8 mouse cellular contexts compared by ENCODE assay signal in genomic region chr11:117072128-117072527, GRCm38 (mm10). TPM values are rescaled to one million over a fixed set of nuclear protein-coding genes. Genes with fewer than 3 reads are reported as not detected.
DNase-seq lines count a peak whose midpoint lies in the region; ATAC-seq and TF ChIP-seq lines count a peak whose summit lies in the region.

No protein-coding gene starts in this region.

- no peak overlapping the region for H3K4me3 ChIP-seq in ES-E14 (ENCODE audit: insufficient read depth in 1 of 2, low read depth in 1 of 2, low read length in 2 of 2, poor library complexity in 1 of 2, severe bottlenecking in 1 of 2)
- H3K4me3 ChIP-seq in embryonic fibroblast, embryonic 13.5 days (ENCODE audit: insufficient read depth, low read length) = no peak overlapping the region
- H3K4me3 ChIP-seq in heart, embryonic 16.5 days (ENCODE audit: low read length) = no peak overlapping the region
- no peak overlapping the region for H3K4me3 ChIP-seq in lung, embryonic 14.5 days (ENCODE audit: low read depth, low read length)

- in situ Hi-C loops in ES-E14 (cut with MboI; ENCODE audit: low sequenced_read_pairs in 2 of 2, unreplicated experiment in 2 of 2) = loop anchor here in 1 of 2 experiments (10.0 kb wide), 1 partner anchor 103 kb away; no protein-coding TSS in a partner anchor

- H3K27me3 ChIP-seq in heart, embryonic 16.5 days (ENCODE audit: control insufficient read depth, insufficient read depth, low read length) = peaks cover 3% of the 10 kb centered on the region; the same call in 1 of the 2 replicates
- no peaks in the 10 kb centered on the region for H3K27me3 ChIP-seq in lung, embryonic 14.5 days (ENCODE audit: insufficient read depth, low read length)

- peak; percentile 87 for DNase-seq in ES-E14 (ENCODE audit: low read depth, low spot score)
- DNase-seq in brain, adult 2 months (ENCODE audit: low read depth, low spot score) = peak; percentile 78
- DNase-seq in kidney, postnatal 36 days = peak; percentile 78 to 93
- DNase-seq in lung, embryonic 14.5 days = peak; percentile 94
- peak; percentile 64 for DNase-seq in retina, postnatal 7 days (ENCODE audit: low read depth, low spot score)
- peak; percentile 76 for DNase-seq in urinary bladder, adult 2 months (ENCODE audit: low spot score)

- H3K9me3 ChIP-seq in ES-E14 (ENCODE audit: control insufficient read depth, insufficient read depth, low read depth, low read length) = no peaks in the 10 kb centered on the region
- H3K9me3 ChIP-seq in heart, embryonic 16.5 days (replicated peaks; ENCODE audit: control insufficient read depth, low read length) = no peaks in the 10 kb centered on the region
- no peaks in the 10 kb centered on the region for H3K9me3 ChIP-seq in lung, embryonic 14.5 days (ENCODE audit: low read depth, low read length)

- under 1% methylated on average over 13 of the region's 13 CpGs for WGBS in heart, embryonic 16.5 days
- WGBS in lung, embryonic 14.5 days = 2% methylated on average over 13 of the region's 13 CpGs

- no peak for TF ChIP-seq POLR2A in embryonic fibroblast, embryonic 13.5 days (IDR thresholded peaks at IDR 0.05; ENCODE audit: low read depth, low read length)

- H3K27ac ChIP-seq in ES-E14 (ENCODE audit: insufficient read depth, low read depth, low read length, poor library complexity, severe bottlenecking) = no peak overlapping the region
- no peak overlapping the region for H3K27ac ChIP-seq in embryonic fibroblast, embryonic 13.5 days (ENCODE audit: insufficient read depth, low read length)
- H3K27ac ChIP-seq in heart, embryonic 16.5 days (ENCODE audit: low read length) = no peak overlapping the region
- no peak overlapping the region for H3K27ac ChIP-seq in lung, embryonic 14.5 days (ENCODE audit: low read depth)

- ATAC-seq in heart, embryonic 16.5 days (replicated peaks; ENCODE audit: extremely low read depth, insufficient read depth, low FRiP score) = peak; percentile 56; the same call in 1 of the 2 replicates
- ATAC-seq in lung, embryonic 14.5 days (ENCODE audit: insufficient read depth) = peak; percentile 12; the same call in 1 of the 2 replicates

- TF ChIP-seq CTCF in embryonic fibroblast, embryonic 13.5 days (IDR thresholded peaks at IDR 0.05; ENCODE audit: borderline replicate concordance, insufficient read depth, low read length) = peak; percentile 90
- peak; percentile 99 for TF ChIP-seq CTCF in lung, embryonic 14.5 days (IDR thresholded peaks at IDR 0.05; ENCODE audit: low read depth)

- H3K4me2 ChIP-seq in heart, embryonic 16.5 days (ENCODE audit: low read depth, low read length) = 0 out of 2 replicates have a peak overlapping the region, but pooled peaks have one; percentile 15
- peak overlapping the region; percentile 40 for H3K4me2 ChIP-seq in lung, embryonic 14.5 days

- H3K4me1 ChIP-seq in ES-E14 (ENCODE audit: control insufficient read depth in 2 of 2, insufficient read depth in 2 of 2, low read length in 2 of 2, poor library complexity in 1 of 2) = peaks cover 2 to 3% of the 10 kb centered on the region in 2 experiments; a peak in 1 of 4 replicates
- H3K4me1 ChIP-seq in embryonic fibroblast, embryonic 13.5 days (ENCODE audit: control insufficient read depth, insufficient read depth, low read length) = no peaks in the 10 kb centered on the region
- peaks cover 5% of the 10 kb centered on the region for H3K4me1 ChIP-seq in heart, embryonic 16.5 days (ENCODE audit: control insufficient read depth, insufficient read depth, low read length)
- H3K4me1 ChIP-seq in lung, embryonic 14.5 days (ENCODE audit: insufficient read depth) = peaks cover 4% of the 10 kb centered on the region; the same call in 1 of the 2 replicates

- H3K9ac ChIP-seq in ES-E14 (ENCODE audit: insufficient read depth, low read depth, low read length, poor library complexity, severe bottlenecking) = peak overlapping the region; percentile 72; the same call in 1 of the 2 replicates
- H3K9ac ChIP-seq in heart, embryonic 16.5 days (ENCODE audit: low read length) = no peak overlapping the region
- H3K9ac ChIP-seq in lung, embryonic 14.5 days = peak overlapping the region; percentile 22; the same call in 1 of the 2 replicates

- no peaks in the 10 kb centered on the region for H3K36me3 ChIP-seq in ES-E14 (ENCODE audit: control insufficient read depth, insufficient read depth, low read length, poor library complexity, severe bottlenecking)
- H3K36me3 ChIP-seq in heart, embryonic 16.5 days (ENCODE audit: control insufficient read depth, insufficient read depth) = no peaks in the 10 kb centered on the region
- no peaks in the 10 kb centered on the region for H3K36me3 ChIP-seq in lung, embryonic 14.5 days (ENCODE audit: insufficient read depth)

TF ChIP-seq in ES-E14, 5 proteins besides CTCF, POLR2A, EP300 and RAD21:
- no peak for TF ChIP-seq CHD2 (IDR thresholded peaks at IDR 0.05; ENCODE audit: low read depth, low read length)
- peak; percentile 81 for TF ChIP-seq ZC3H11A (IDR thresholded peaks at IDR 0.05; ENCODE audit: borderline replicate concordance, low read depth, low read length)
- TF ChIP-seq MAFK (IDR thresholded peaks at IDR 0.05; ENCODE audit: insufficient read depth, low read depth, low read length) = no peak

RNA-seq across cellular contexts. Expression of gene Sec14l1, which starts 42.8 kb away (rescaled TPM):
- 36.7 and 43.6 TPM in 2 replicates for total RNA-seq in ES-E14 (2012; rRNA removed)
- polyA plus RNA-seq in embryonic fibroblast, embryonic 13.5 days (2011; ENCODE audit: insufficient read length, low read depth, missing spikeins) = 65.7 and 70.4 TPM in 2 replicates
- polyA plus RNA-seq in heart, embryonic 16.5 days (2015; fragmentation: Nextera tagmentation; extraction: Ambion mirVana) = 51.0 and 54.9 TPM in 2 replicates
- 44.3 and 46.2 TPM in 2 replicates for polyA plus RNA-seq in lung, embryonic 14.5 days (2014; fragmentation: Nextera tagmentation; extraction: Ambion mirVana)
- 65.1 and 67.2 TPM in 2 replicates for polyA plus RNA-seq in urinary bladder, adult 2 months (2012; rRNA removed)
